Mouse (Mus musculus) liver, embryonic 13.5 days (tissue): ENCODE measurements around the gene Gm10959. TPM values are rescaled to one million over a fixed set of nuclear protein-coding genes. Genes with fewer than 3 reads are reported as not detected.

Experiments used
- ATAC-seq: fragments of 200-750 bp; cut with Nextera tagmentation; 2 replicates; pipeline ENCODE4 v1.8.0; 2017; ENCODE audit warnings: low read depth, mild to moderate bottlenecking, moderate number of reproducible peaks, moderate library complexity
- DNase-seq: peaks from one replicate; pipeline ENCODE4 v3.0.0; 2022
- H3K27ac ChIP-seq: fragments of 300-500 bp; sonication (generic); 2 replicates; pipeline ENCODE4 v1.5.1; 2015; ENCODE audit warnings: moderate library complexity, mild to moderate bottlenecking, inconsistent platforms
- H3K27me3 ChIP-seq: fragments of 300-500 bp; sonication (generic); 2 replicates; pipeline ENCODE4 v1.6.1; 2015; ENCODE audit warnings: mild to moderate bottlenecking, inconsistent platforms
- H3K36me3 ChIP-seq: fragments of 300-500 bp; sonication (generic); 2 replicates; pipeline ENCODE4 v1.6.1; 2015; ENCODE audit warnings: mild to moderate bottlenecking, inconsistent platforms
- H3K4me1 ChIP-seq: fragments of 300-500 bp; sonication (generic); replicated peaks from 2 replicates; pipeline ENCODE4 v1.6.1; 2015; ENCODE audit warnings: inconsistent platforms
- H3K4me2 ChIP-seq: fragments of 300-500 bp; sonication (generic); 2 replicates; pipeline ENCODE4 v1.6.1; 2015; ENCODE audit warnings: inconsistent platforms, mild to moderate bottlenecking, moderate library complexity
- H3K4me3 ChIP-seq: fragments of 300-500 bp; sonication (generic); replicated peaks from 2 replicates; pipeline ENCODE4 v1.5.1; 2015; ENCODE audit warnings: mild to moderate bottlenecking, inconsistent platforms
- H3K9ac ChIP-seq: fragments of 300-500 bp; sonication (generic); 2 replicates; pipeline ENCODE4 v1.6.1; 2015; ENCODE audit warnings: mild to moderate bottlenecking, inconsistent platforms
- H3K9me3 ChIP-seq: fragments of 300-500 bp; sonication (generic); replicated peaks from 2 replicates; pipeline ENCODE4 v1.6.1; 2016; ENCODE audit warnings: inconsistent platforms
- WGBS: fragments of 180-500 bp; shearing (Covaris S2); methylation state at CpG from one replicate; pipeline ENCODE4 v1.1.7; 2015; ENCODE audit not compliant: insufficient replicate concordance; 5-methylcytosine and 5-hydroxymethylcytosine counted together
- polyA plus RNA-seq: library from polyadenylated mRNA; unstranded; fragments of >200 nt; fragmentation: Nextera tagmentation; extraction: Ambion mirVana; gene quantifications from 2 replicates; pipeline ENCODE4 v1.2.1, GENCODE M21; 2015

Gene Gm10959
- polyA plus RNA-seq, 1 experiment from 2014 or later: not detected

DNA sequence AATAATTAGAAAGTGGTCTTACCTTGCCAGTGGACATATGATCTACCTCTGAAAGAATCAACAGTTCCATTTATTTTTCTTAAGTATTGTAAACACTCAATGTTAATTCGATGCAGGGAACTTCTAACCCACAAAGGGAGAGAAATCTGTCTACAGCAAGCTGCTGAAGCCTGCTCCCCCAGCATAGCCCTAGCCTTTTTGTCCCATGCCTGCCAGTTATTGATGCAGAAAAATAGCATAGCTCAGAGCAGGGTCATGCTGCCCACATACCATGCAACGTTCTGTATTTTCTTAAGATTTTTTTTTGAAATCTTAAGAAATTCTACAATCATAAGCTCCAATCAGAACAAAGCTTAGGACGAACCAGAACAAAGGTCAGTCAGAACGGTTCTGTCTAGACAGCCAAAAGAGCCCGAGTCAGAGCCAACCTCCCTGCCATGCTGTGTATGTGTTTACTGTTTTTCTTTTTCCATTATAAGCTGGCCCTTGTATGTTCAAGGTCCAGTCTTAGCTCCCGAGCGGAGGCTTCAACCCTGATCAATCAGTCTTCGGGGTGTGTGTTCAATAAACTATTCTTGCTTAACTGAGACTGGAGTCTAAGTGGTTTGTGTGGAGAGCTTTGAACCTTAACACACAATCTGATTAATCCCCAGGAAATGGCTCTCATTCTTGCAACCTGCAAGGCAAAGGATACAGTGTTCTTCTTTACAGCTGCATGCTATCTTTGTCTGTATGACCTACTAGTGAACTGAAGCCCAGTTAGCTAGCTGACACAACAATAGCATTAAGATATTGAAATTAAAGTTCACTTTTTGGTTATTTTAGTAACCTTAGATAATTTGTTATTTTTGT lies 2.7 kb upstream of the Gm10959 start:
- H3K36me3 ChIP-seq: peaks cover 10% of the 10 kb centered on the region
- 75% methylated on average over 8 of the region's 8 CpGs for WGBS
- no peaks in the 10 kb centered on the region for H3K9me3 ChIP-seq
- no peak overlapping the region for H3K4me3 ChIP-seq
- no peaks in the 10 kb centered on the region for H3K27me3 ChIP-seq
- H3K4me2 ChIP-seq: no peak overlapping the region
- H3K27ac ChIP-seq: no peak overlapping the region
- no peak for DNase-seq
- H3K9ac ChIP-seq: no peak overlapping the region
- no peak for ATAC-seq
- H3K4me1 ChIP-seq: peaks cover 46% of the 10 kb centered on the region

GRCm38 (mm10) chr3:122920572-122921435 lies 1.6 kb upstream of the Gm10959 start:
- ATAC-seq (no peak), DNase-seq (no peak)
- Histone ChIP-seq H3K9ac (peak overlapping the region; percentile 0; the same call in 1 of the 2 replicates), H3K36me3 (no peaks in the 10 kb centered on the region; the same call in 1 of the 2 replicates), H3K4me3 (no peak overlapping the region), H3K4me2 (no peak overlapping the region), H3K27me3 (no peaks in the 10 kb centered on the region), H3K27ac (no peak overlapping the region), H3K9me3 (no peaks in the 10 kb centered on the region), H3K4me1 (peaks cover 43% of the 10 kb centered on the region)
- 42% methylated on average over 8 of the region's 8 CpGs for WGBS

- 30% methylated on average over 2 of the region's 2 CpGs for WGBS
- Histone ChIP-seq H3K4me2 (no peak overlapping the region), H3K27ac (no peak overlapping the region), H3K36me3 (no peaks in the 10 kb centered on the region), H3K27me3 (no peaks in the 10 kb centered on the region), H3K9me3 (no peaks in the 10 kb centered on the region), H3K4me1 (peaks cover 38% of the 10 kb centered on the region), H3K9ac (no peak overlapping the region), H3K4me3 (no peak overlapping the region)
- no peak for DNase-seq
- ATAC-seq: no peak
Measured at GRCm38 (mm10) chr3:122918672-122919071, 488 bp downstream of the Gm10959 start.

DNA sequence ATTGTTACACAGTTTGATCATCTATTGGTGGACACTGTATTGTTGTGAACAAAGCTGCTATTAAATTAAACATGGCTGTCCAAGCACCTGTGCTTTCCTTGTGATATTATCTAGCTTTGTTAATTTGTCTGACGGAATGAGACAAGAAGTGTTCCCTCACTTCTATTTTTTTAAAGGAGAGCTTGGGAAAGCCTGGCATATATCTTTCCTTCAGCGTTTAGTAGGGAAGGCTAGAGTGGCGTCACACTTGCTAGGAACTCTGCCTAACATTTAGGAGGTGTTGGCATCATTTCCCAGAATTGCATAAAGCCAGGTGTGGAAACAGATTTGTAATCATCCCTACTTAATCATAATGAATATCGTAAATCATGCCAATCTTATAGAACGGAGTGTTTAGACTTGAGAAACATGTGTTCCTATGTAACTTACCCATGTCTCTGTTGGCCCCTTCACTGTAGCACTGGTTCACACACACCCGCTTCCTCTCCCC lies 2.9 kb downstream of the Gm10959 start:
- WGBS: 60% methylated on average over 6 of the region's 6 CpGs

DNA sequence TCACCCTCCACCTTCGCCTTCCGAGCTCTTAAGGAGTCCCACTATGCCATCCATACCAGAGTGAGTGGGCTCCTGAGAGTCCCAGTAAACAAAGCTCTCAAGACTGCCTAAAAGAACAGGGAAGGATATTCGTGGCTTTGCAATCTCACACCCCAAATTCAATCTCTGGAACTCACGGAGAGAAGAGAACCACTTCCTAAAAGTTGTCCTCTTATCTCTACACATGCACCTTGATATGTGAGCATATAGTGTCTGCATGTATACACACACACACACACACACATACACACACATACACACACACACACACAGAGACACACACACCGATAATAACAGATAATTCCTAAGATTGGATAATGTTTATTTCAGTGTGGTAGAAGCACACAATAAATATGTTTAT lies 3.7 kb downstream of the Gm10959 start:
- ATAC-seq (no peak), DNase-seq (no peak)
- H3K27ac ChIP-seq: no peak overlapping the region
- no peak overlapping the region for H3K4me3 ChIP-seq
- 49% methylated on average over 5 of the region's 5 CpGs for WGBS
- H3K27me3 ChIP-seq: no peaks in the 10 kb centered on the region
- H3K9ac ChIP-seq: no peak overlapping the region
- peaks cover 19% of the 10 kb centered on the region for H3K4me1 ChIP-seq
- no peak overlapping the region for H3K4me2 ChIP-seq
- H3K9me3 ChIP-seq: no peaks in the 10 kb centered on the region
- no peaks in the 10 kb centered on the region for H3K36me3 ChIP-seq

More for the DNA sequence above, 2.9 kb downstream of the Gm10959 start:
- no peaks in the 10 kb centered on the region for H3K9me3 ChIP-seq
- H3K4me2 ChIP-seq: no peak overlapping the region
- H3K27ac ChIP-seq: no peak overlapping the region
- no peak for ATAC-seq
- no peak overlapping the region for H3K4me3 ChIP-seq
- no peaks in the 10 kb centered on the region for H3K36me3 ChIP-seq
- no peak for DNase-seq
- H3K27me3 ChIP-seq: no peaks in the 10 kb centered on the region
- H3K4me1 ChIP-seq: peaks cover 26% of the 10 kb centered on the region
- H3K9ac ChIP-seq: no peak overlapping the region

GRCm38 (mm10) chr3:122907841-122908240 lies 11.3 kb downstream of the Gm10959 start:
- Histone ChIP-seq H3K9ac (no peak overlapping the region), H3K36me3 (no peaks in the 10 kb centered on the region), H3K9me3 (no peaks in the 10 kb centered on the region), H3K27ac (no peak overlapping the region), H3K27me3 (no peaks in the 10 kb centered on the region), H3K4me2 (no peak overlapping the region), H3K4me3 (no peak overlapping the region), H3K4me1 (no peaks in the 10 kb centered on the region)
- ATAC-seq: no peak
- DNase-seq: no peak
- 68% methylated on average over 2 of the region's 2 CpGs for WGBS

DNA sequence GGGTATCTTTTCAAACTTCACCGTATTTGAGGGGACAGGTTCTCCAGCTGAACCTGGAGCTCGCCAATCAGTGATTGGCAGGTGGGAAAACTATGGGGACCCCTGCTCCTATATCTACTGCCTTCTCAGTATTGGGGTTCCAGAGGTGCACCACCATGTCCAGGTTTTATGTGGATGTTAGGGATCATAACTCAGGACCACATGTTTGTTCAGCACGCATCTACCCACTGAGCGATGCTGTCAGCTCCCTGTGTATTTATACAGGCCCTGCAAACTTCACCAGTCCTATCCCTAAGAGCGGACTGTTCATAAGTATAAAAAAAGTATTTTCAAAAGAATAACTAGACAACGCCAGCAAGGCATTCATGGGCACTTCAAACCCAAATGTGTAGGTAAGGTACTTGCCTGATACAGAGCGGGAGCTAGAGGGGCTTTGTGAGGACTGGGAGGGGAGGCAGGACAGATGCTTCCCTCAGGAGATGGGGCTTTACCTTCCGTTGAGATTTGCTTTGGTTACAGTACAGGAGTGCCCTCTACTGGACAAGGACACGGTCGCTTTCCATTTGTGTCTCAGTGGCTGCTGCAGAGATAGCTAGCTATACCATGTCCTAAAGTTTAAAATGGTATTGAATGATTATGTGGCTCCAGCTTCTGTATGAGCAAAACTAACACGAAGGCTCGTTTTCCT lies 15.3 kb downstream of the Gm10959 start:
- no peak for ATAC-seq
- no peaks in the 10 kb centered on the region for H3K36me3 ChIP-seq
- H3K27me3 ChIP-seq: no peaks in the 10 kb centered on the region
- no peak for DNase-seq
- H3K4me1 ChIP-seq: no peaks in the 10 kb centered on the region
- H3K4me3 ChIP-seq: no peak overlapping the region
- H3K27ac ChIP-seq: no peak overlapping the region
- H3K9ac ChIP-seq: no peak overlapping the region
- 33% methylated on average over 12 of the region's 12 CpGs for WGBS
- H3K9me3 ChIP-seq: no peaks in the 10 kb centered on the region
- no peak overlapping the region for H3K4me2 ChIP-seq

GRCm38 (mm10) chr3:122898254-122898653 lies 20.9 kb downstream of the Gm10959 start:
- Histone ChIP-seq H3K27ac (no peak overlapping the region), H3K4me3 (no peak overlapping the region), H3K9me3 (no peaks in the 10 kb centered on the region), H3K4me2 (no peak overlapping the region), H3K9ac (no peak overlapping the region), H3K36me3 (no peaks in the 10 kb centered on the region), H3K4me1 (no peaks in the 10 kb centered on the region), H3K27me3 (no peaks in the 10 kb centered on the region)
- WGBS: 48% methylated on average over 6 of the region's 6 CpGs
- no peak for DNase-seq
- no peak for ATAC-seq

DNA sequence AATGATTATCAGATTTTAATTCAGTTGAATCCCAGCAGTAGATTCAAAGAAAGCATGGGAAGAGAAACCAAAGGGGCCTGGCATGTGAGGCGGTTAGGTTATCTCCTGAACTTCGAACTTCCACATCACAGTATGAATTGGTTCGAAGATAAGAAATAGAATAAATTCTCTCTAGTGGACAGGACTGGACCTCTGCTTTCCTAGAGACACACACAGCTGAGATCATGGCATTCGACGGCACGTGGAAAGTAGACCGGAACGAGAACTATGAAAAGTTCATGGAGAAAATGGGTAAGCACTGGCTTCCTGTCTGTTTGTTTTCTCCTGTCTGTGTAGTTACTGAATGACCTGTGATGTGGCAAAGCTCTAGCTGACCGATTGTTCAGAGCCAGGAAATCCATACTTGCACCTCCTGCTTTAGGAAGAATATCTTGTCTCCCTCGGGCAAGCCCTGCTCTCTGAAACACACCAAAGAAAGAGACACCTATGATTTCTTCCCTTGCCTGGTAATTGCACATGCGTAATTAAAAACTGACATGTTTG lies 23.9 kb downstream of the Gm10959 start:
- H3K9me3 ChIP-seq: no peaks in the 10 kb centered on the region
- H3K27ac ChIP-seq: no peak overlapping the region
- no peak for DNase-seq
- no peak overlapping the region for H3K4me3 ChIP-seq
- H3K36me3 ChIP-seq: no peaks in the 10 kb centered on the region
- no peak overlapping the region for H3K9ac ChIP-seq
- no peak overlapping the region for H3K4me2 ChIP-seq
- H3K27me3 ChIP-seq: no peaks in the 10 kb centered on the region
- H3K4me1 ChIP-seq: no peaks in the 10 kb centered on the region
- WGBS: 63% methylated on average over 11 of the region's 11 CpGs
- ATAC-seq: no peak

- no peak for DNase-seq
- no peaks in the 10 kb centered on the region for H3K27me3 ChIP-seq
- H3K4me3 ChIP-seq: no peak within 1 kb of the TSS
- no peak within 1 kb of the TSS for H3K4me2 ChIP-seq
- H3K9me3 ChIP-seq: no peaks in the 10 kb centered on the region
- WGBS: 77% methylated on average over 3 of the region's 3 CpGs
- H3K4me1 ChIP-seq: no peaks in the 10 kb centered on the region
- ATAC-seq: no peak
- no peak within 1 kb of the TSS for H3K9ac ChIP-seq
- H3K36me3 ChIP-seq: no peaks in the 10 kb centered on the region
- H3K27ac ChIP-seq: no peak within 1 kb of the TSS
Measured at GRCm38 (mm10) chr3:122894772-122895171, 24.4 kb downstream of the Gm10959 start, which contains the start of gene Fabp2. TSS of gene Fabp2 (plus strand) at chr3:122895072.

GRCm38 (mm10) chr3:122888371-122888819 lies 30.8 kb downstream of the Gm10959 start:
- ATAC-seq: no peak

More at GRCm38 (mm10) chr3:122888371-122888819, 30.8 kb downstream of the Gm10959 start:
- 61% methylated on average over 5 of the region's 5 CpGs for WGBS
- no peaks in the 10 kb centered on the region for H3K9me3 ChIP-seq
- H3K27me3 ChIP-seq: no peaks in the 10 kb centered on the region
- no peak overlapping the region for H3K4me2 ChIP-seq
- no peak for DNase-seq
- no peak overlapping the region for H3K27ac ChIP-seq
- H3K36me3 ChIP-seq: no peaks in the 10 kb centered on the region
- no peak overlapping the region for H3K9ac ChIP-seq
- no peak overlapping the region for H3K4me3 ChIP-seq
- no peaks in the 10 kb centered on the region for H3K4me1 ChIP-seq
